Mouse (Mus musculus) liver, embryonic 14.5 days (tissue): ENCODE results near the gene Epn3.

ENCODE experiments used
- CTCF ChIP-seq: IDR thresholded peaks from 2 replicates; pipeline ENCODE4 v1.5.1; 2016; ENCODE audit warnings: antibody characterized with exemption, low read depth, control low read depth
- EP300 ChIP-seq: IDR thresholded peaks from 2 replicates; pipeline ENCODE4 v1.6.1; 2016; ENCODE audit warnings: antibody characterized with exemption, low read depth

DNA sequence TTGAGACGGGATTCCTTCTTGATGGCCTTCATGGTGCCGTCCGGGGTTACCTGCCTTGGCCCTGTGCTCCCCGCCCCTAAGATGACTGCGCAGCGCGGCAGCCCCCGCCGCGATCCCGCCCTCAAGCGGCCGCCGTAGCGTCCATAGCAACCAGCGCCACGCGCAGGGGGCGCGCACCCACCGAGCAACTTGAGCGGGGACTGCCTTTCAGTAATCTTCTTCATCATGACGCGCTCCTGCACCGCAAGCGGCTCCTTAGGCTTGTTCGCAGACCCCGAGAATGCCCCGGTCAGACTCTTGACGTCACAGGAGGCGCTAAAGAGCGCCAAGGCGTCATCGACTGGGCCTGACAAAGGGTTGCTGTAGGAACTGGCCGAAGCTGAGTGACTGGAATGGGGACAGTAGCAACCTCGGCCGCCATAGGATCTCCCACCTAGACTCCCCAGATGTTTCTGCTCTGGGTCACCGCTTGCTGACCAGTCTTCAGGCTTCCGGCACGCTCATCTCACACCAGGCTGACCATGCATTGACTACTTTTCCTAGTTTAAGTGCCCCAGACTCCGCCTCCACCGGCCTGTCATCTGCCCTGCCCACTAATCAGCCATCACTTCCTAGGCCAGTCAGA is 21.6 kb upstream of the Epn3 start, which contains the start of gene Mycbpap:
- TF ChIP-seq EP300 (no peak), CTCF (peak; percentile 32; the same call in 1 of the 2 replicates)
